Mouse (Mus musculus): Measurements from ENCODE around the gene Pak3.

Gene Pak3

GRCm38 (mm10) chrX:143655177-143655492, 136.7 kb downstream of the Pak3 start:
- in situ Hi-C loops (cut with MboI; ENCODE audit: unreplicated experiment in 2 of 2), result no loop called here

- in situ Hi-C loops (cut with MboI; ENCODE audit: unreplicated experiment in 2 of 2), result no loop called here
Measured at GRCm38 (mm10) chrX:143664221-143665150, 146.1 kb downstream of the Pak3 start.

- in situ Hi-C loops (cut with MboI; ENCODE audit: unreplicated experiment in 2 of 2), result no loop called here
Measured at GRCm38 (mm10) chrX:143665771-143666170, 147.4 kb downstream of the Pak3 start.

GRCm38 (mm10) chrX:143666991-143667390, 148.6 kb downstream of the Pak3 start:
- in situ Hi-C loops (cut with MboI; ENCODE audit: unreplicated experiment in 2 of 2), result no loop called here

GRCm38 (mm10) chrX:143668242-143668641, 149.9 kb downstream of the Pak3 start:
- in situ Hi-C loops (cut with MboI; ENCODE audit: unreplicated experiment in 2 of 2), result no loop called here

DNA sequence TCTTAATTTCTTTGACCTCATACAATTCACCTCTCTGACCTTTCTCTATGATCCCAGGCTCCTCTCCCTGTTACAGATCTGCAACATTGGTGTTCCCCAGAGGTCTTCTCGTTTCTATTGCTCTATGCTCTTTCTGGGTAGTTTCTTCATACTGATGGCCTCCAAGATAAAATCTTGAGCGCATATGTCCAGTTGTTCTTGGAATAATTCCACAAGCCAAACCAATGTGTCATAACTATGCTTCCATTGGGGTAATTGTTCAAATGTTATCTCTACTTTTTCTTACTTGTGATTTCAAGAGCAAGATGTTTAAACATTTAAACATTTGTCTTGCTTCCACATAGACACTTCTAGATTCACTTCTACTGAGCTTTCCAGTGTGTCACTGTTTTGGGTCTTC, 160.2 kb downstream of the Pak3 start:
- in situ Hi-C loops (cut with MboI; ENCODE audit: unreplicated experiment in 2 of 2), result no loop called here

DNA sequence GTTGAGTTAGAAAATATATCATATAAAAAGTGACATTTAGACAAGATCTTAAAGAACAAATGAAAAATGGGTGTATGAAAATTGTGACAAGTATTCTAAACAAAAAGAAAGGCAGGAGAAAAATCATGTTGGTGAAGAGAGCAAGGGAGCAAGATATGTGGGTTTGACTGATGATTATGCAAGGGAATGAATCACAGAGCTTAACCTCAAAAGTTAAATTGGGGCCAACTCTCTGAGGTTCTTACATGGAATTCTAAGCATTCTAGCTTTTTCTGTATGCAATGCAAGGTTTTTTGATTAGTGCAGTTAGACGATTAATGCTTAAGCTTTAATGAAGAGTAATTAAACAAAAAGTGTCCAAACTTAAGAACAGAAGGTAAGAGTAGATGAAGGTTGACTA, 203.9 kb downstream of the Pak3 start:
- in situ Hi-C loops (cut with MboI; ENCODE audit: unreplicated experiment in 2 of 2), result no loop called here

GRCm38 (mm10) chrX:143725411-143725810, 207.0 kb downstream of the Pak3 start:
- in situ Hi-C loops (cut with MboI; ENCODE audit: unreplicated experiment in 2 of 2), result loop anchor here in 1 of 2 experiments (25.0 kb wide), 3 partner anchors 662 to 1687 kb away; no protein-coding TSS in a partner anchor

DNA sequence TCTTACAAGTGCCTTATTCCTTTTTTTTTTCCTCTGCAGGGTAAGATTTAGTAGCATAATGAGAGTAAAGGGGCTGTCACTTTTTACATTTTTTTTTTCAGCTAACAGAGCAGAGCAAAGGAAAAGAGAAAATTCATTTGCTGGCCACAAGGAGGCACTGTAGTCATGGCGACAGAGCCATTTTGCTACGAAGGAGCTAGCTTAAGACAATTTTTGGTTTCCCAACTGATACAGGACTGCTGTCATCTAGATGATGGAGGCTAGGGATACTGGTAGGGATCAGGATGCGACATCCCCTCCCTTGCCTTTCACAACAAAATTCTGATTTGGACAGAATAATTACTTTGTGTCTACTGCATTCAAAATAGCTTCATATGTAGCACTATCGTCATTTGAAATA, 217.6 kb downstream of the Pak3 start:
- in situ Hi-C loops (cut with MboI; ENCODE audit: unreplicated experiment in 2 of 2), result loop anchor here in 1 of 2 experiments (10.0 to 25.0 kb wide), 5 partner anchors 651 to 1929 kb away; no protein-coding TSS in a partner anchor

DNA sequence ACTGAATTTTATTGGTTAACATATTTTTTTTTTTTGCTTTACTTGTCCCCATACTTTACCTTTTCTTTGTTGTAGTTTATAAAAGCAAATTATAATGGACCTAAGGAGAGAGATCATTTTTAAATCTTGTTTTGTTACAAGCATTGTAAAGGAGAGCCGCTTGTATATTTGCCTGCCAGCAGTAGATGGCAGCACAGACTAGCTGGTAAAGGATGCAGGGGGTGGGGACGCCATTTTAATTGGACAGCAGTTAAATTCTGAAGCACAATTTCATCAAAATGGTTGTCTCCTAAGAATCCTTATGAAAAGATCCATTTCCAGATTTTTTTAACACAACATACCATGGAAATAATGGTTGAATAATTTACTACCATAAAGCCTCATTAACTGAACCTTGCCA, 220.8 kb downstream of the Pak3 start:
- in situ Hi-C loops (cut with MboI; ENCODE audit: unreplicated experiment in 2 of 2), result loop anchor here in 1 of 2 experiments (10.0 to 25.0 kb wide), 5 partner anchors 648 to 1926 kb away; no protein-coding TSS in a partner anchor

- in situ Hi-C loops (cut with MboI; ENCODE audit: unreplicated experiment in 2 of 2), result no loop called here
Measured at GRCm38 (mm10) chrX:143762556-143762955, 244.2 kb downstream of the Pak3 start.

DNA sequence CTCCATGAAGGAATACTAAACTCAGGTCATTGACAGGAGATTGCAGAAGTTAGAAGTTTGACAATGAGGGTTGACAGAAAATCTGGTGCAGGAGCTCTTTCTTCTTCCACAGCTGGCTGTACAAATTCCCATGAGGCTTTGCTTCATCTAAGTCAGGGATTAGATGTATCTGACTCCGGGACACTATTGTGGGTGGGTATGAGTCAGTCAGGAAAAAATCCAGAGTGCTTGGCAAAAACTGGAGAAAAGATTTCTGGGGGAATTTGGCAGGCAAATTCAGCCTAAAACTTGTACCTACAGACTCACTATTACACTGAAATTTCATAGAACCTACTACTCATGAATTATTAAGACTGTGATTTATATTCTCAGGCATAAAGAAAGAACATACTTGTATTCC, 297.6 kb downstream of the Pak3 start:
- in situ Hi-C loops (cut with MboI; ENCODE audit: unreplicated experiment in 2 of 2), result no loop called here

- in situ Hi-C loops (cut with MboI; ENCODE audit: unreplicated experiment in 2 of 2), result no loop called here
Measured at GRCm38 (mm10) chrX:143818961-143819360, 300.6 kb downstream of the Pak3 start.

- in situ Hi-C loops (cut with MboI; ENCODE audit: unreplicated experiment in 2 of 2), result no loop called here
Measured at GRCm38 (mm10) chrX:143826521-143826920, 308.1 kb downstream of the Pak3 start.

- in situ Hi-C loops (cut with MboI; ENCODE audit: unreplicated experiment in 2 of 2), result no loop called here
Measured at GRCm38 (mm10) chrX:143827212-143827611, 308.8 kb downstream of the Pak3 start, which contains the start of gene Capn6. TSS of gene Capn6 (minus strand) at chrX:143827414.

DNA sequence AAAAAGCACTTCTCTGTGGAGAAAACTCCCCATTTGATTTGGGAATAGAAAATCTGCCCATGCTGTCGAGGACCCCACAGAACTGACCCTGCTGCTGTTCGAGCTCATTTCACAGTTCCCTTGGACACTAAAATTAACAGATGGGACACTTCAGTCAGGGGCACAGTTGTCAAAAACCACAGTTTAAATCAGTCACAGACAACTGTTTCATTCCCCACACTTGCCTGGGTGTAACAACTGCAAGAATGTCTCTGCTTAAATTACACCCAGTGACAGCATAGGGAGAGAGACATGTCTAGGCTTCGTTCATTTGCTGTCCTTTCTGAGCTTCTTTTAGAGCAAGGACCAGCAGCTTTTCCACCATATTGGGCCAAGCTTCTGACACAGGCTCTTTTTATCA, 328.2 kb downstream of the Pak3 start:
- in situ Hi-C loops (cut with MboI; ENCODE audit: unreplicated experiment in 2 of 2), result no loop called here
